In genomic region chr1:192798212-192799164, GRCm38 (mm10) we compare ENCODE assay signal across 8 mouse cellular contexts. TPM values are rescaled to one million over a fixed set of nuclear protein-coding genes. Genes with fewer than 3 reads are reported as not detected.
DNase-seq lines count a peak whose midpoint lies in the region; ATAC-seq and TF ChIP-seq lines count a peak whose summit lies in the region.

No protein-coding gene starts in this region.

- TF ChIP-seq CTCF in hindbrain, postnatal 0 days (IDR thresholded peaks at IDR 0.05; ENCODE audit: low read depth) = no peak

- no peak overlapping the region for H3K9ac ChIP-seq in hindbrain, embryonic 12.5 days
- H3K9ac ChIP-seq in hindbrain, postnatal 0 days (replicated peaks; ENCODE audit: low read length) = no peak overlapping the region
- H3K9ac ChIP-seq in limb, embryonic 15.5 days = no peak overlapping the region

- H3K27ac ChIP-seq in hindbrain, embryonic 12.5 days = peak overlapping the region; percentile 71
- H3K27ac ChIP-seq in hindbrain, postnatal 0 days = no peak overlapping the region
- peak overlapping the region; percentile 93 for H3K27ac ChIP-seq in limb, embryonic 15.5 days

- H3K9me3 ChIP-seq in hindbrain, embryonic 12.5 days (replicated peaks) = no peaks in the 10 kb centered on the region
- H3K9me3 ChIP-seq in hindbrain, postnatal 0 days (ENCODE audit: low read length) = no peaks in the 10 kb centered on the region
- no peaks in the 10 kb centered on the region for H3K9me3 ChIP-seq in limb, embryonic 15.5 days

- H3K36me3 ChIP-seq in hindbrain, embryonic 12.5 days = no peaks in the 10 kb centered on the region
- no peaks in the 10 kb centered on the region for H3K36me3 ChIP-seq in hindbrain, postnatal 0 days (ENCODE audit: insufficient read depth, low read length)
- no peaks in the 10 kb centered on the region for H3K36me3 ChIP-seq in limb, embryonic 15.5 days

- H3K4me1 ChIP-seq in hindbrain, embryonic 12.5 days = peaks cover 23% of the 10 kb centered on the region
- H3K4me1 ChIP-seq in hindbrain, postnatal 0 days (ENCODE audit: insufficient read depth, low read length) = no peaks in the 10 kb centered on the region
- peaks cover 55% of the 10 kb centered on the region for H3K4me1 ChIP-seq in limb, embryonic 15.5 days

- intact Hi-C loops in heart, postnatal 25 days (cut with DNase I) = no loop called here

- no peak overlapping the region for H3K4me2 ChIP-seq in hindbrain, embryonic 12.5 days (replicated peaks)
- H3K4me2 ChIP-seq in hindbrain, postnatal 0 days (ENCODE audit: low read depth, low read length) = no peak overlapping the region
- no peak overlapping the region for H3K4me2 ChIP-seq in limb, embryonic 15.5 days

- ATAC-seq in hindbrain, embryonic 12.5 days (ENCODE audit: low FRiP score) = no peak
- no peak for ATAC-seq in hindbrain, postnatal 0 days
- peak; percentile 87 for ATAC-seq in limb, embryonic 15.5 days (ENCODE audit: insufficient number of reproducible peaks, low FRiP score, low TSS enrichment, low read depth)

- no peak overlapping the region for H3K4me3 ChIP-seq in hindbrain, embryonic 12.5 days
- H3K4me3 ChIP-seq in hindbrain, postnatal 0 days (ENCODE audit: low read length) = no peak overlapping the region
- H3K4me3 ChIP-seq in limb, embryonic 15.5 days = no peak overlapping the region

- DNase-seq in hindbrain, postnatal 0 days (ENCODE audit: low spot score) = no peak
- DNase-seq in forelimb bud, embryonic 11.5 days (ENCODE audit: low read depth, low spot score) = peak; percentile 62
- peak; percentile 56 for DNase-seq in heart, postnatal 25 days (ENCODE audit: low spot score)
- no peak for DNase-seq in left cerebral cortex, adult 9 months (ENCODE audit: low spot score in 2 of 2)
- DNase-seq in thymus, postnatal 36 days = no peak
- no peak for DNase-seq in thymus, adult 18-20 months

- WGBS in hindbrain, embryonic 12.5 days = 65% methylated on average over 16 of the region's 16 CpGs
- 66% methylated on average over 16 of the region's 16 CpGs for WGBS in hindbrain, postnatal 0 days
- 16% methylated on average over 16 of the region's 16 CpGs for WGBS in limb, embryonic 15.5 days

- no peaks in the 10 kb centered on the region for H3K27me3 ChIP-seq in hindbrain, embryonic 12.5 days
- H3K27me3 ChIP-seq in hindbrain, postnatal 0 days (ENCODE audit: insufficient read depth, low read length) = no peaks in the 10 kb centered on the region
- H3K27me3 ChIP-seq in limb, embryonic 15.5 days = no peaks in the 10 kb centered on the region

RNA-seq across cellular contexts. Expression of gene Hhat, which starts 27.5 kb away (rescaled TPM):
- polyA plus RNA-seq in hindbrain, embryonic 12.5 days (2016; fragmentation: Nextera tagmentation; extraction: Ambion mirVana) = 5.9 and 7.8 TPM in 2 replicates
- total RNA-seq in hindbrain, postnatal 0 days (2014; rRNA removed) = 5.4 and 6.9 TPM in 2 replicates
- polyA plus RNA-seq in hindbrain, postnatal 0 days (2015; fragmentation: Nextera tagmentation; extraction: Ambion mirVana) = 3.5 and 3.7 TPM in 2 replicates
- 1 to 10 TPM; 1.6 to 3.3 TPM for total RNA-seq in heart, postnatal 25 days (2021)
- polyA plus RNA-seq in limb, embryonic 15.5 days (2015; fragmentation: Nextera tagmentation; extraction: Ambion mirVana) = 11.5 and 12.0 TPM in 2 replicates

RNA-seq across cellular contexts. Expression of gene Sertad4, which starts 57.1 kb away (rescaled TPM):
- polyA plus RNA-seq in hindbrain, embryonic 12.5 days (2016; fragmentation: Nextera tagmentation; extraction: Ambion mirVana) = 40.9 and 49.9 TPM in 2 replicates
- total RNA-seq in hindbrain, postnatal 0 days (2014; rRNA removed) = 5.3 and 5.4 TPM in 2 replicates
- polyA plus RNA-seq in hindbrain, postnatal 0 days (2015; fragmentation: Nextera tagmentation; extraction: Ambion mirVana) = 13.2 and 14.2 TPM in 2 replicates
- 1 to 10 TPM; 3.9 to 5.7 TPM for total RNA-seq in heart, postnatal 25 days (2021)
- 48.2 and 72.5 TPM in 2 replicates for polyA plus RNA-seq in limb, embryonic 15.5 days (2015; fragmentation: Nextera tagmentation; extraction: Ambion mirVana)

Comparison
In these comparisons a context has a peak if more than half of its experiments do, and no peak if none do; other contexts are left out.
1. DNase-seq: peak in forelimb bud, embryonic 11.5 days (single experiment) and heart, postnatal 25 days (single experiment); none in hindbrain, postnatal 0 days (single experiment), left cerebral cortex, adult 9 months (0 of 2), thymus, postnatal 36 days (0 of 2) and thymus, adult 18-20 months (0 of 2).